Mouse (Mus musculus) kidney, postnatal 0 days (tissue): ENCODE measurements at regions not wholly inside any gene's neighbourhood (a gene's known extent, or its start where the extent isn't known, plus 50 kb on each side); places are given as distances from the start of the nearest gene placed in this dataset.

Source experiments
- ATAC-seq: fragments of 200-750 bp; cut with Nextera tagmentation; replicated peaks from 2 replicates; pipeline ENCODE4 v1.8.0; 2017; ENCODE audit warnings: low read depth, moderate number of reproducible peaks, moderate TSS enrichment, moderate library complexity; ENCODE audit not compliant: low FRiP score
- DNase-seq: peaks from one replicate; pipeline ENCODE4 v3.0.0-alpha.2; 2016; ENCODE audit warnings: low spot score
- H3K27ac ChIP-seq: fragments of 300-500 bp; sonication (generic); 2 replicates; pipeline ENCODE4 v1.5.1; 2014; ENCODE audit warnings: mild to moderate bottlenecking
- H3K27me3 ChIP-seq: fragments of 300-500 bp; sonication (generic); 2 replicates; pipeline ENCODE4 v1.6.1; 2014; ENCODE audit warnings: low read length, mixed read lengths; ENCODE audit not compliant: insufficient read depth
- H3K36me3 ChIP-seq: fragments of 300-500 bp; sonication (generic); 2 replicates; pipeline ENCODE4 v1.6.1; 2014; ENCODE audit warnings: low read length, mixed read lengths; ENCODE audit not compliant: insufficient read depth
- H3K4me1 ChIP-seq: fragments of 300-500 bp; sonication (generic); replicated peaks from 2 replicates; pipeline ENCODE4 v1.6.1; 2014; ENCODE audit warnings: antibody characterized with exemption, low read length, mixed read lengths; ENCODE audit not compliant: insufficient read depth
- H3K4me2 ChIP-seq: fragments of 300-500 bp; sonication (generic); 2 replicates; pipeline ENCODE4 v1.6.1; 2014; ENCODE audit warnings: mild to moderate bottlenecking, low read length, moderate library complexity, mixed read lengths
- H3K4me3 ChIP-seq: fragments of 300-500 bp; sonication (generic); replicated peaks from 2 replicates; pipeline ENCODE4 v1.5.1; 2014; ENCODE audit warnings: low read depth, low read length
- H3K9ac ChIP-seq: fragments of 300-500 bp; sonication (generic); 2 replicates; pipeline ENCODE4 v1.6.1; 2014; ENCODE audit warnings: low read depth, low read length
- H3K9me3 ChIP-seq: fragments of 300-500 bp; sonication (generic); replicated peaks from 2 replicates; pipeline ENCODE4 v1.6.1; 2016; ENCODE audit warnings: low read length, inconsistent platforms, mixed read lengths
- CTCF ChIP-seq: IDR thresholded peaks from 2 replicates; pipeline ENCODE4 v1.5.1; 2016; ENCODE audit warnings: antibody characterized with exemption, low read depth, mild to moderate bottlenecking, moderate library complexity
- WGBS: fragments of 180-500 bp; shearing (Covaris S2); extraction: QIAGEN DNeasy Blood & Tissue Kit; methylation state at CpG from one replicate; pipeline ENCODE4 v1.1.7; 2014; 5-methylcytosine and 5-hydroxymethylcytosine counted together

GRCm38 (mm10) chr5:103374162-103374561 lies 50.8 kb upstream of the Ptpn13 start:
- Histone ChIP-seq H3K36me3 (no peaks in the 10 kb centered on the region), H3K27ac (peak overlapping the region; percentile 86), H3K9ac (no peak overlapping the region), H3K27me3 (no peaks in the 10 kb centered on the region), H3K9me3 (no peaks in the 10 kb centered on the region), H3K4me3 (no peak overlapping the region), H3K4me1 (peaks cover 25% of the 10 kb centered on the region), H3K4me2 (no peak overlapping the region)
- DNase-seq, result peak; percentile 88
- peak; percentile 94 for ATAC-seq
- TF ChIP-seq CTCF, result no peak
- 43% methylated on average over 6 of the region's 6 CpGs for WGBS

GRCm38 (mm10) chr5:103373089-103373488 lies 51.9 kb upstream of the Ptpn13 start:
- WGBS, result 93% methylated on average over 4 of the region's 4 CpGs
- H3K27ac ChIP-seq, result peak overlapping the region; percentile 86

GRCm38 (mm10) chr5:103370456-103370855 lies 54.5 kb upstream of the Ptpn13 start:
- DNase-seq (peak; percentile 46), ATAC-seq (no peak)
- no peak overlapping the region for H3K4me3 ChIP-seq
- no peak overlapping the region for H3K9ac ChIP-seq
- no peaks in the 10 kb centered on the region for H3K27me3 ChIP-seq
- WGBS, result 70% methylated on average over 4 of the region's 4 CpGs
- H3K36me3 ChIP-seq, result no peaks in the 10 kb centered on the region
- no peak overlapping the region for H3K4me2 ChIP-seq
- TF ChIP-seq CTCF, result no peak
- no peak overlapping the region for H3K27ac ChIP-seq
- peaks cover 17% of the 10 kb centered on the region for H3K4me1 ChIP-seq
- no peaks in the 10 kb centered on the region for H3K9me3 ChIP-seq

More at GRCm38 (mm10) chr5:103373089-103373488, 51.9 kb upstream of the Ptpn13 start:
- DNase-seq (no peak), ATAC-seq (no peak)
- Histone ChIP-seq H3K4me2 (no peak overlapping the region), H3K27me3 (no peaks in the 10 kb centered on the region), H3K36me3 (no peaks in the 10 kb centered on the region), H3K4me1 (peaks cover 25% of the 10 kb centered on the region), H3K9ac (no peak overlapping the region), H3K9me3 (no peaks in the 10 kb centered on the region), H3K4me3 (no peak overlapping the region)
- TF ChIP-seq CTCF, result peak; percentile 36; the same call in 1 of the 2 replicates

GRCm38 (mm10) chr5:103368993-103369392 lies 56.0 kb upstream of the Ptpn13 start:
- DNase-seq (no peak), ATAC-seq (no peak)
- 0 out of 2 replicates have a peak overlapping the region, but pooled peaks have one; percentile 0 for H3K27ac ChIP-seq
- H3K4me3 ChIP-seq, result no peak overlapping the region
- no peak overlapping the region for H3K9ac ChIP-seq
- peak; percentile 52; the same call in 1 of the 2 replicates for TF ChIP-seq CTCF
- H3K4me1 ChIP-seq, result peaks cover 8% of the 10 kb centered on the region; the same call in 1 of the 2 replicates
- no peaks in the 10 kb centered on the region for H3K36me3 ChIP-seq
- H3K27me3 ChIP-seq, result no peaks in the 10 kb centered on the region
- no peaks in the 10 kb centered on the region for H3K9me3 ChIP-seq
- 74% methylated on average over 10 of the region's 10 CpGs for WGBS
- no peak overlapping the region for H3K4me2 ChIP-seq

GRCm38 (mm10) chr5:103367201-103367671 lies 57.8 kb upstream of the Ptpn13 start:
- H3K4me2 ChIP-seq, result no peak overlapping the region
- DNase-seq (no peak), ATAC-seq (no peak)
- no peaks in the 10 kb centered on the region for H3K27me3 ChIP-seq
- no peaks in the 10 kb centered on the region for H3K36me3 ChIP-seq
- no peak overlapping the region for H3K9ac ChIP-seq
- WGBS, result 36% methylated on average over 12 of the region's 12 CpGs
- TF ChIP-seq CTCF, result no peak
- H3K4me3 ChIP-seq, result no peak overlapping the region
- H3K9me3 ChIP-seq, result no peaks in the 10 kb centered on the region
- H3K27ac ChIP-seq, result peak overlapping the region; percentile 50
- H3K4me1 ChIP-seq, result peaks cover 8% of the 10 kb centered on the region; the same call in 1 of the 2 replicates

- Histone ChIP-seq H3K9ac (no peak overlapping the region), H3K4me1 (peaks cover 8% of the 10 kb centered on the region; the same call in 1 of the 2 replicates), H3K4me3 (no peak overlapping the region), H3K36me3 (no peaks in the 10 kb centered on the region), H3K9me3 (no peaks in the 10 kb centered on the region), H3K27ac (peak overlapping the region; percentile 81), H3K27me3 (no peaks in the 10 kb centered on the region), H3K4me2 (peak overlapping the region; percentile 4; the same call in 1 of the 2 replicates)
- WGBS, result 70% methylated on average over 19 of the region's 19 CpGs
- DNase-seq (no peak), ATAC-seq (peak; percentile 38)
- TF ChIP-seq CTCF, result no peak
Observed at GRCm38 (mm10) chr5:103365700-103366448, 59.1 kb upstream of the Ptpn13 start.
